Mouse (Mus musculus) ES-Bruce4 (cell line): ENCODE measurements around the gene Gm19668.

ENCODE experiments used
- CTCF ChIP-seq: IDR thresholded peaks from one replicate; pipeline ENCODE4 v1.8.1; 2011; ENCODE audit warnings: low read depth, low read length
- EP300 ChIP-seq: IDR thresholded peaks from 2 replicates; pipeline ENCODE4 v1.6.1; 2011; ENCODE audit warnings: low read depth, low read length; ENCODE audit not compliant: insufficient read depth
- POLR2A ChIP-seq: IDR thresholded peaks from one replicate; pipeline ENCODE4 v1.8.1; 2011; ENCODE audit warnings: low read length; ENCODE audit not compliant: insufficient read depth

GRCm38 (mm10) chr10:77794976-77795375 lies 4.0 kb downstream of the Gm19668 start, which contains the start of gene Gm9639:
- TF ChIP-seq CTCF (no peak), EP300 (no peak), POLR2A (no peak)
